Mouse (Mus musculus): ENCODE results near the gene Lyve1. TPM values are rescaled to one million over a fixed set of nuclear protein-coding genes. Genes with fewer than 3 reads are reported as not detected.

Lyve1 gene
- polyA plus RNA-seq, 1 experiment from 2014 or later, result 11.5 TPM

DNA sequence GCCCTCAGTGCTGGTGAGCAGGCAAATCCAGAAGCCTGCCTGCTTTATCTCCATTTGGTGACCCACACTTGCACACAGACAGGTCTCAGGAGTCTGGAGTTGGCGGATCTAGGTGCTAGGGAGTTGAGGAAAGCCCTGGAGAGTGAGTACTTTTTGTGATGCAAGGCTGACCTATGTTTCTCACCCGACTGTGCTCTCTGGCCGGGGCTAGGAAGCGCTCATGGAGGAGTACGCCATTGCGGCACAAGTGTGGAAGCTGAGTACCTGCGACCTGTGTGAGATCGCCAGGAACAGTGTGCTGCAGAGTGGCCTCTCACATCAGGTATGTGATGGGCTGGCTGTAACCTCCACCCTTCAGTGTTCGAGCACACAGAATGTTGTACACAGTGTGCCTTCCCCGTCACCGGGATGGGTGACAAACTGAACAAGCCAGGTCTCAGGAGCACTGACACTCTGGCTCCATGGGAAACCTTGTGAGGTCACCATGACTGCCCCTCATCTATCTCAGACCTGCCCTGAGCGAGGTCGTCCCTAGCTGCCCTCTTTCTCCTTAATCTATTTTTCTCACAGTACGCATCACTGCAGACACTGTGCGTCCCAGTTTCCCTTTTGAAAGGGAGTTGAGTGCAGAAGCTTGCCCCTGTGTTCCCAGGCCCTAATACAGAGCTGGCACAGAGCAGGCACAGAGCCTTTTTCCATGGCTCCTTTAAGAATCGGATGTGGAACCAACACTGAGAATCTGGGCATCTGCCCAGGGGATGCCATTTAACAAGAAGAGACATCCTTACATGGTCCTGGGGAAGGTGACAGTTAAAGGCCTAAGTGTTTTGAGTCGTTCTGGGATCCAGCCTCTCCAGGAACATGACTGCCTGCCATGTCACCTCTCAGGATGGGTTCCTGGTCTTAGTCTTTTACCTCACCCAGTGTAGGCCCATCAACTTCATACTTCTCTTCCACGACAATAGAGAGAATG is 53.2 kb downstream of the Lyve1 start:
- DNase-seq (ENCODE audit: low spot score) (no peak), ATAC-seq (ENCODE audit: low FRiP score, low TSS enrichment) (peak; percentile 18; the same call in 1 of the 2 replicates)
- Histone ChIP-seq H3K4me3 (ENCODE audit: low read depth, low read length) (no peak overlapping the region), H3K27me3 (ENCODE audit: control insufficient read depth, insufficient read depth, low read length) (no peaks in the 10 kb centered on the region), H3K4me1 (replicated peaks; ENCODE audit: control insufficient read depth, insufficient read depth) (no peaks in the 10 kb centered on the region), H3K36me3 (ENCODE audit: control insufficient read depth, insufficient read depth, low read length) (no peaks in the 10 kb centered on the region), H3K27ac (replicated peaks) (peak overlapping the region; percentile 24; the same call in 1 of the 2 replicates), H3K9ac (ENCODE audit: low read length) (no peak overlapping the region), H3K9me3 (ENCODE audit: control insufficient read depth, low read length) (no peaks in the 10 kb centered on the region), H3K4me2 (replicated peaks; ENCODE audit: low read depth) (no peak overlapping the region)
- no peak for TF ChIP-seq CTCF (IDR thresholded peaks at IDR 0.05; ENCODE audit: low read depth)
- no peak for TF ChIP-seq EP300 (optimal IDR thresholded peaks at IDR 0.05)
- 83% methylated on average over 18 of the region's 18 CpGs for WGBS

DNA sequence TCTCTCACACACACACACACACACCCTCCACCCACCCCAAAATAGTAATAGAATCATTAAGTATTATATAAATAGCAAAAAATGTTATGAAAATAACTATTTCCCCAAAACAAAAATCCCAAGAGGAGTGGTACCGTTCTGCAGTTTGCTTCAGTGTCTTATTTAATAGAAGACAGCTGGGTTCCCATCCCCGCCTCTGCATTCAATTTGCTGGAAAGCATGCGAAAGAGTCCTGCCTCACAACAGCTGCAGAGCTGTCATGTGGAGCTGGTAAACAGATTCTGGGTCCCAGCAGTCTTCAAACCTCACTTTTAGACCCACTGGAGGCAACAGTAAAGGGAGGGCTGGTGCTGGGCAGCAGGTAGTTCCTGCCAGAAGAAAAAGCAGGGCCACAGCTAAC is 54.1 kb downstream of the Lyve1 start:
- H3K27ac ChIP-seq (replicated peaks), result peak overlapping the region; percentile 24; the same call in 1 of the 2 replicates
- no peaks in the 10 kb centered on the region for H3K36me3 ChIP-seq (ENCODE audit: control insufficient read depth, insufficient read depth, low read length)
- DNase-seq (ENCODE audit: low spot score) (no peak), ATAC-seq (ENCODE audit: low FRiP score, low TSS enrichment) (no peak)
- TF ChIP-seq EP300 (optimal IDR thresholded peaks at IDR 0.05) (no peak), CTCF (IDR thresholded peaks at IDR 0.05; ENCODE audit: low read depth) (no peak)
- no peaks in the 10 kb centered on the region for H3K27me3 ChIP-seq (ENCODE audit: control insufficient read depth, insufficient read depth, low read length)
- no peak overlapping the region for H3K9ac ChIP-seq (ENCODE audit: low read length)
- 59% methylated on average over 3 of the region's 3 CpGs for WGBS
- no peaks in the 10 kb centered on the region for H3K4me1 ChIP-seq (replicated peaks; ENCODE audit: control insufficient read depth, insufficient read depth)
- H3K4me2 ChIP-seq (replicated peaks; ENCODE audit: low read depth), result no peak overlapping the region
- H3K4me3 ChIP-seq (ENCODE audit: low read depth, low read length), result no peak overlapping the region
- H3K9me3 ChIP-seq (ENCODE audit: control insufficient read depth, low read length), result no peaks in the 10 kb centered on the region

DNA sequence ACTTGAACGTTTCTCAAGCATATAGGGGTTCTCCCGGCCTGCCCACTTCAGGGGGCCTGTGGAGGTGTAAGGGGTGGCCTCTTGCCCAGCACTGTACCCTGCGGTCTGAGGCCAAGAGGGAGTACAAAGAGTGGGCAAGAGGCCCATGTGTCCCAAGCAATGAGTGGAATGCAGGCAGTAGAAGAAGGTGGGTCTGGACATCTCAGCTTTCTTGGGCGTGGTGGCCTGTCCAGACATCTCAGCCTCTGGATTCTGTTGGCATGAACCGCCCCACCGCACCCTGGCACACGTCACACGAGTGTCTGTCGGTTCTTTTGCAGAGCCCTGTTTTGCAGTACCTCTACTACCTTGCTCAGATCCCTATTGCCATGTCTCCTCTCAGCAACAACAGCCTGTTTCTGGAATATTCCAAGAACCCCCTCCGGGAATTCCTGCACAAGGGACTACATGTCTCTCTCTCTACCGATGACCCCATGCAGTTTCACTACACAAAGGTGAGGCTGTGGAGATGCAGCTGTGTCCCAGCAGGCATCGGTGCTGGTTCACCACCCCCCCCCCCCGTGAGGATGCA is 55.5 kb downstream of the Lyve1 start:
- H3K27ac ChIP-seq (replicated peaks), result no peak overlapping the region
- no peak overlapping the region for H3K9ac ChIP-seq (ENCODE audit: low read length)
- H3K4me2 ChIP-seq (replicated peaks; ENCODE audit: low read depth), result no peak overlapping the region
- no peak for TF ChIP-seq CTCF (IDR thresholded peaks at IDR 0.05; ENCODE audit: low read depth)
- TF ChIP-seq EP300 (optimal IDR thresholded peaks at IDR 0.05), result no peak
- ATAC-seq (ENCODE audit: low FRiP score, low TSS enrichment), result no peak
- no peaks in the 10 kb centered on the region for H3K4me1 ChIP-seq (replicated peaks; ENCODE audit: control insufficient read depth, insufficient read depth)
- DNase-seq (ENCODE audit: low spot score), result no peak
- H3K4me3 ChIP-seq (ENCODE audit: low read depth, low read length), result no peak overlapping the region
- no peaks in the 10 kb centered on the region for H3K27me3 ChIP-seq (ENCODE audit: control insufficient read depth, insufficient read depth, low read length)
- 78% methylated on average over 13 of the region's 13 CpGs for WGBS
- H3K9me3 ChIP-seq (ENCODE audit: control insufficient read depth, low read length), result no peaks in the 10 kb centered on the region
- no peaks in the 10 kb centered on the region for H3K36me3 ChIP-seq (ENCODE audit: control insufficient read depth, insufficient read depth, low read length)

DNA sequence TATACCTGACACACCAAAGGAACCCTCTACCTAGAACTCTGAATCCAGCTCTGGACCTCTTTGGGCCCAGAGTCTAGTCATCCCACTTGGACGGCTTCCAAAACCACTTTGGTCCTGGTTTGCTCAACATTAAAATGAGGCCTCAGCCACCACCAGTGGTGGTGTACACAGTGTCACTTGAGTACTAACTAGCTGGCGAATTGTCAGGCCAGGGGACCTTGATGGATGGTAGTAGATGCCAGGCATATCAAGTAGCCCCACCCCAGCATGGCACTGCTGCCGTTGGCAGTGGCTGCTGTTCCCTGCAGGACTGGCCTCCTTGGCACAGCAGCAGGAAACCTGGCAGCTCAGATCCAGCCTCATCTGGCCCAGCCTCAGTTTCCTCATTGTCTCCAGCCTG is 58.8 kb downstream of the Lyve1 start:
- DNase-seq (ENCODE audit: low spot score), result peak; percentile 13
- TF ChIP-seq EP300 (optimal IDR thresholded peaks at IDR 0.05) (no peak), CTCF (IDR thresholded peaks at IDR 0.05; ENCODE audit: low read depth) (no peak)
- WGBS, result 51% methylated on average over 3 of the region's 3 CpGs

DNA sequence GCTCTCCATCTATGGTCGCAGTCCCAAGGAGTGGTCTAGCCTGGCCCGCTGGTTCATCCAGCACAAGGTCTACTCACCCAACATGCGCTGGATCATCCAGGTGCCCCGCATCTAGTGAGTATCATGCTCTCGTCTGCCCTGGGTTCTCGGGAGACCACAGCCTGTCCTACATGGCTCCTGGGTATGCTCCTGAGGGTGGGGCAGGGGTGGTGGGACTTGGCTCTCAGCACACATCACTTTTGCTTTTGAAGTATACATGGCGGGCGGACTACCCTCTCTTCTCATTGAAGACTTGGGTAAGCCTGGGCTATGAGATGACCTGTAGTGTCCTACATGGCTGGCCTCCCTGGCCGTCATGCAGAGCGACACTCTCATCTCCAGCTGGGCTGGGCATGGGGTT is 59.9 kb downstream of the Lyve1 start:
- Histone ChIP-seq H3K27me3 (ENCODE audit: control insufficient read depth, insufficient read depth, low read length) (no peaks in the 10 kb centered on the region), H3K36me3 (ENCODE audit: control insufficient read depth, insufficient read depth, low read length) (no peaks in the 10 kb centered on the region), H3K9me3 (ENCODE audit: control insufficient read depth, low read length) (no peaks in the 10 kb centered on the region), H3K4me2 (replicated peaks; ENCODE audit: low read depth) (no peak overlapping the region), H3K4me1 (replicated peaks; ENCODE audit: control insufficient read depth, insufficient read depth) (no peaks in the 10 kb centered on the region), H3K9ac (ENCODE audit: low read length) (no peak overlapping the region), H3K27ac (replicated peaks) (no peak overlapping the region), H3K4me3 (ENCODE audit: low read depth, low read length) (no peak overlapping the region)
- ATAC-seq (ENCODE audit: low FRiP score, low TSS enrichment) (no peak), DNase-seq (ENCODE audit: low spot score) (no peak)
- no peak for TF ChIP-seq EP300 (optimal IDR thresholded peaks at IDR 0.05)
- no peak for TF ChIP-seq CTCF (IDR thresholded peaks at IDR 0.05; ENCODE audit: low read depth)
- WGBS, result 96% methylated on average over 10 of the region's 10 CpGs

More for the DNA sequence above, 58.8 kb downstream of the Lyve1 start:
- no peak for ATAC-seq (ENCODE audit: low FRiP score, low TSS enrichment)
- Histone ChIP-seq H3K27ac (replicated peaks) (no peak overlapping the region), H3K36me3 (ENCODE audit: control insufficient read depth, insufficient read depth, low read length) (no peaks in the 10 kb centered on the region), H3K4me1 (replicated peaks; ENCODE audit: control insufficient read depth, insufficient read depth) (no peaks in the 10 kb centered on the region), H3K4me2 (replicated peaks; ENCODE audit: low read depth) (no peak overlapping the region), H3K4me3 (ENCODE audit: low read depth, low read length) (no peak overlapping the region), H3K27me3 (ENCODE audit: control insufficient read depth, insufficient read depth, low read length) (no peaks in the 10 kb centered on the region), H3K9me3 (ENCODE audit: control insufficient read depth, low read length) (no peaks in the 10 kb centered on the region), H3K9ac (ENCODE audit: low read length) (no peak overlapping the region)

DNA sequence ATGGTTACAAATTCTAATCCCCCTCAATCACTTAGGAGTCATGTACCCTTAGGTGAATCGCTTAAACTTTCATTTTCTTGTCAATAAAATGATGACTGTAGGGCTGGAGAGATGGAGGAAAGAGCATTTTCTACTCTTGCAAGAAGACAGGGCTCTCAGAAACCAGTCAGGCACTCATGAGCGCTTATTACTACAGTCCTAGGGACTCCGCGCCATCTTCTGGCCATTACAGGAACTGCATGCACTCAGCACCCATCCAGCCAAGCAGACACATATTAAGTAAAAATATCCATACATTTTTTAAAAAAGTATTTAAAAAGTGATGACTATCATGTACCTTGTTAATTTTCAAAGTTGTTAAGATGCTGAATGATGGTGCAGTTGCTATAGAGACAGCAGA is 62.0 kb downstream of the Lyve1 start:
- H3K4me2 ChIP-seq (replicated peaks; ENCODE audit: low read depth), result no peak overlapping the region
- no peaks in the 10 kb centered on the region for H3K4me1 ChIP-seq (replicated peaks; ENCODE audit: control insufficient read depth, insufficient read depth)
- H3K27me3 ChIP-seq (ENCODE audit: control insufficient read depth, insufficient read depth, low read length), result no peaks in the 10 kb centered on the region
- no peaks in the 10 kb centered on the region for H3K9me3 ChIP-seq (ENCODE audit: control insufficient read depth, low read length)
- H3K4me3 ChIP-seq (ENCODE audit: low read depth, low read length), result no peak overlapping the region
- H3K36me3 ChIP-seq (ENCODE audit: control insufficient read depth, insufficient read depth, low read length), result no peaks in the 10 kb centered on the region
- DNase-seq (ENCODE audit: low spot score) (peak; percentile 81), ATAC-seq (ENCODE audit: low FRiP score, low TSS enrichment) (no peak)
- 3% methylated on average over 4 of the region's 4 CpGs for WGBS
- TF ChIP-seq CTCF (IDR thresholded peaks at IDR 0.05; ENCODE audit: low read depth) (peak; percentile 98), EP300 (optimal IDR thresholded peaks at IDR 0.05) (no peak)
- H3K9ac ChIP-seq (ENCODE audit: low read length), result no peak overlapping the region
- H3K27ac ChIP-seq (replicated peaks), result no peak overlapping the region

Small RNA genes within 50 kb of the gene (microRNA-seq; reads per million reads assigned to microRNA genes)
- gene Gm47282, result not detected

Other genes starting within 250 kb of the Lyve1 start
- gene Sbf2, start 248.3 kb downstream of the Lyve1 start, polyA plus RNA-seq (2015; fragmentation: Nextera tagmentation; extraction: Ambion mirVana), result 14.8 and 14.9 TPM in 2 replicates
- gene Adm, start 235.6 kb downstream of the Lyve1 start, polyA plus RNA-seq (2015; fragmentation: Nextera tagmentation; extraction: Ambion mirVana), result 4.3 and 4.6 TPM in 2 replicates
- gene Ampd3, start 95.0 kb downstream of the Lyve1 start, polyA plus RNA-seq (2015; fragmentation: Nextera tagmentation; extraction: Ambion mirVana), result 4.7 and 5.2 TPM in 2 replicates
- 24.0 and 25.1 TPM in 2 replicates for gene Rnf141, start 18.8 kb downstream of the Lyve1 start, polyA plus RNA-seq (2015; fragmentation: Nextera tagmentation; extraction: Ambion mirVana)
- 8.4 and 9.1 TPM in 2 replicates for gene Mrvi1, start 119.2 kb upstream of the Lyve1 start, polyA plus RNA-seq (2015; fragmentation: Nextera tagmentation; extraction: Ambion mirVana)
- gene Ctr9, start 165.7 kb upstream of the Lyve1 start, polyA plus RNA-seq (2015; fragmentation: Nextera tagmentation; extraction: Ambion mirVana), result 22.4 and 26.4 TPM in 2 replicates
- 295 and 312 TPM in 2 replicates for gene Eif4g2, start 219.8 kb upstream of the Lyve1 start, polyA plus RNA-seq (2015; fragmentation: Nextera tagmentation; extraction: Ambion mirVana)

All from stomach, postnatal 0 days (tissue).